Mouse (Mus musculus): Measurements from ENCODE around the gene Chdh. TPM values are rescaled to one million over a fixed set of nuclear protein-coding genes. Genes with fewer than 3 reads are reported as not detected.

The Chdh gene
- polyA plus RNA-seq, 1 experiment from 2014 or later = 2.5 TPM

GRCm38 (mm10) chr14:30045704-30046220 is 36.9 kb downstream of the Chdh start:
- H3K27ac ChIP-seq (ENCODE audit: low read length) = no peak overlapping the region
- H3K9me3 ChIP-seq (ENCODE audit: low read length) = no peaks in the 10 kb centered on the region
- no peak overlapping the region for H3K9ac ChIP-seq (replicated peaks; ENCODE audit: low read length)
- peaks cover 7% of the 10 kb centered on the region for H3K4me1 ChIP-seq (ENCODE audit: insufficient read depth, low read length)
- no peaks in the 10 kb centered on the region for H3K36me3 ChIP-seq (ENCODE audit: insufficient read depth, low read length)
- WGBS = 76% methylated on average over 8 of the region's 8 CpGs
- no peak overlapping the region for H3K4me2 ChIP-seq (replicated peaks; ENCODE audit: low read depth, low read length)
- no peaks in the 10 kb centered on the region for H3K27me3 ChIP-seq (ENCODE audit: insufficient read depth, low read length)
- ATAC-seq (ENCODE audit: low FRiP score, low TSS enrichment) = no peak
- H3K4me3 ChIP-seq (ENCODE audit: low read length) = no peak overlapping the region

GRCm38 (mm10) chr14:30046976-30047375 is 38.2 kb downstream of the Chdh start:
- H3K27ac ChIP-seq (ENCODE audit: low read length) = no peak overlapping the region
- peaks cover 7% of the 10 kb centered on the region for H3K4me1 ChIP-seq (ENCODE audit: insufficient read depth, low read length)
- H3K36me3 ChIP-seq (ENCODE audit: insufficient read depth, low read length) = no peaks in the 10 kb centered on the region
- H3K4me3 ChIP-seq (ENCODE audit: low read length) = no peak overlapping the region
- 73% methylated on average over 4 of the region's 4 CpGs for WGBS
- H3K27me3 ChIP-seq (ENCODE audit: insufficient read depth, low read length) = no peaks in the 10 kb centered on the region
- ATAC-seq (ENCODE audit: low FRiP score, low TSS enrichment) = 0 out of 2 replicates have a peak, but pooled peaks have one; percentile 36
- no peak overlapping the region for H3K9ac ChIP-seq (replicated peaks; ENCODE audit: low read length)
- no peaks in the 10 kb centered on the region for H3K9me3 ChIP-seq (ENCODE audit: low read length)
- no peak overlapping the region for H3K4me2 ChIP-seq (replicated peaks; ENCODE audit: low read depth, low read length)

GRCm38 (mm10) chr14:30048049-30048448 is 39.2 kb downstream of the Chdh start:
- H3K36me3 ChIP-seq (ENCODE audit: insufficient read depth, low read length) = no peaks in the 10 kb centered on the region
- H3K27ac ChIP-seq (ENCODE audit: low read length) = no peak overlapping the region
- H3K4me3 ChIP-seq (ENCODE audit: low read length) = no peak overlapping the region
- H3K4me2 ChIP-seq (replicated peaks; ENCODE audit: low read depth, low read length) = no peak overlapping the region
- H3K4me1 ChIP-seq (ENCODE audit: insufficient read depth, low read length) = peaks cover 7% of the 10 kb centered on the region
- no peak for ATAC-seq (ENCODE audit: low FRiP score, low TSS enrichment)
- 79% methylated on average over 3 of the region's 3 CpGs for WGBS
- H3K9ac ChIP-seq (replicated peaks; ENCODE audit: low read length) = no peak overlapping the region
- no peaks in the 10 kb centered on the region for H3K27me3 ChIP-seq (ENCODE audit: insufficient read depth, low read length)
- no peaks in the 10 kb centered on the region for H3K9me3 ChIP-seq (ENCODE audit: low read length)

GRCm38 (mm10) chr14:30050280-30050679 is 41.5 kb downstream of the Chdh start:
- Histone ChIP-seq H3K4me2 (replicated peaks; ENCODE audit: low read depth, low read length) (no peak overlapping the region), H3K9ac (replicated peaks; ENCODE audit: low read length) (no peak overlapping the region), H3K27ac (ENCODE audit: low read length) (no peak overlapping the region), H3K36me3 (ENCODE audit: insufficient read depth, low read length) (no peaks in the 10 kb centered on the region), H3K9me3 (ENCODE audit: low read length) (no peaks in the 10 kb centered on the region), H3K4me3 (ENCODE audit: low read length) (no peak overlapping the region), H3K4me1 (ENCODE audit: insufficient read depth, low read length) (peaks cover 7% of the 10 kb centered on the region), H3K27me3 (ENCODE audit: insufficient read depth, low read length) (no peaks in the 10 kb centered on the region)
- WGBS = 87% methylated on average over 8 of the region's 8 CpGs
- no peak for ATAC-seq (ENCODE audit: low FRiP score, low TSS enrichment)

- Histone ChIP-seq H3K9ac (replicated peaks; ENCODE audit: low read length) (no peak overlapping the region), H3K27ac (ENCODE audit: low read length) (no peak overlapping the region)
- WGBS = 65% methylated on average over 7 of the region's 7 CpGs
Measured at GRCm38 (mm10) chr14:30054922-30055321, 46.1 kb downstream of the Chdh start.

GRCm38 (mm10) chr14:30056031-30056766 is 47.4 kb downstream of the Chdh start:
- H3K4me3 ChIP-seq (ENCODE audit: low read length) = no peak overlapping the region
- H3K36me3 ChIP-seq (ENCODE audit: insufficient read depth, low read length) = no peaks in the 10 kb centered on the region
- H3K9me3 ChIP-seq (ENCODE audit: low read length) = no peaks in the 10 kb centered on the region
- H3K4me2 ChIP-seq (replicated peaks; ENCODE audit: low read depth, low read length) = no peak overlapping the region
- 59% methylated on average over 13 of the region's 13 CpGs for WGBS
- no peaks in the 10 kb centered on the region for H3K27me3 ChIP-seq (ENCODE audit: insufficient read depth, low read length)
- no peak overlapping the region; the same call in 1 of the 2 replicates for H3K27ac ChIP-seq (ENCODE audit: low read length)
- H3K9ac ChIP-seq (replicated peaks; ENCODE audit: low read length) = no peak overlapping the region
- H3K4me1 ChIP-seq (ENCODE audit: insufficient read depth, low read length) = peaks cover 9% of the 10 kb centered on the region
- ATAC-seq (ENCODE audit: low FRiP score, low TSS enrichment) = peak; percentile 73; the same call in 1 of the 2 replicates

More at GRCm38 (mm10) chr14:30054922-30055321, 46.1 kb downstream of the Chdh start:
- Histone ChIP-seq H3K4me3 (ENCODE audit: low read length) (no peak overlapping the region), H3K4me2 (replicated peaks; ENCODE audit: low read depth, low read length) (no peak overlapping the region), H3K27me3 (ENCODE audit: insufficient read depth, low read length) (no peaks in the 10 kb centered on the region), H3K4me1 (ENCODE audit: insufficient read depth, low read length) (peaks cover 9% of the 10 kb centered on the region), H3K9me3 (ENCODE audit: low read length) (no peaks in the 10 kb centered on the region), H3K36me3 (ENCODE audit: insufficient read depth, low read length) (no peaks in the 10 kb centered on the region)
- no peak for ATAC-seq (ENCODE audit: low FRiP score, low TSS enrichment)

GRCm38 (mm10) chr14:30064864-30065263 is 56.0 kb downstream of the Chdh start:
- Histone ChIP-seq H3K9me3 (ENCODE audit: low read length) (no peaks in the 10 kb centered on the region), H3K27ac (ENCODE audit: low read length) (no peak overlapping the region), H3K4me2 (replicated peaks; ENCODE audit: low read depth, low read length) (no peak overlapping the region), H3K36me3 (ENCODE audit: insufficient read depth, low read length) (no peaks in the 10 kb centered on the region), H3K9ac (replicated peaks; ENCODE audit: low read length) (no peak overlapping the region), H3K4me1 (ENCODE audit: insufficient read depth, low read length) (no peaks in the 10 kb centered on the region), H3K27me3 (ENCODE audit: insufficient read depth, low read length) (no peaks in the 10 kb centered on the region), H3K4me3 (ENCODE audit: low read length) (no peak overlapping the region)
- no peak for ATAC-seq (ENCODE audit: low FRiP score, low TSS enrichment)
- WGBS = 87% methylated on average over 2 of the region's 2 CpGs

- Histone ChIP-seq H3K9me3 (ENCODE audit: low read length) (no peaks in the 10 kb centered on the region), H3K4me1 (ENCODE audit: insufficient read depth, low read length) (no peaks in the 10 kb centered on the region), H3K27me3 (ENCODE audit: insufficient read depth, low read length) (no peaks in the 10 kb centered on the region), H3K4me3 (ENCODE audit: low read length) (no peak overlapping the region), H3K9ac (replicated peaks; ENCODE audit: low read length) (no peak overlapping the region), H3K4me2 (replicated peaks; ENCODE audit: low read depth, low read length) (no peak overlapping the region), H3K36me3 (ENCODE audit: insufficient read depth, low read length) (no peaks in the 10 kb centered on the region), H3K27ac (ENCODE audit: low read length) (no peak overlapping the region)
- 80% methylated on average over 3 of the region's 12 CpGs for WGBS
- ATAC-seq (ENCODE audit: low FRiP score, low TSS enrichment) = no peak
Measured at GRCm38 (mm10) chr14:30066752-30067151, 57.9 kb downstream of the Chdh start.

- no peak overlapping the region for H3K9ac ChIP-seq (replicated peaks; ENCODE audit: low read length)
- no peaks in the 10 kb centered on the region for H3K9me3 ChIP-seq (ENCODE audit: low read length)
- H3K4me3 ChIP-seq (ENCODE audit: low read length) = no peak overlapping the region
- no peaks in the 10 kb centered on the region for H3K27me3 ChIP-seq (ENCODE audit: insufficient read depth, low read length)
- no peak overlapping the region for H3K4me2 ChIP-seq (replicated peaks; ENCODE audit: low read depth, low read length)
- no peaks in the 10 kb centered on the region for H3K4me1 ChIP-seq (ENCODE audit: insufficient read depth, low read length)
- no peak overlapping the region for H3K27ac ChIP-seq (ENCODE audit: low read length)
- H3K36me3 ChIP-seq (ENCODE audit: insufficient read depth, low read length) = no peaks in the 10 kb centered on the region
- 80% methylated on average over 3 of the region's 3 CpGs for WGBS
- ATAC-seq (ENCODE audit: low FRiP score, low TSS enrichment) = no peak
Measured at GRCm38 (mm10) chr14:30068566-30068965, 59.7 kb downstream of the Chdh start.

- no peak for ATAC-seq (ENCODE audit: low FRiP score, low TSS enrichment)
- no peak overlapping the region for H3K4me2 ChIP-seq (replicated peaks; ENCODE audit: low read depth, low read length)
- WGBS = 54% methylated on average over 7 of the region's 7 CpGs
- no peaks in the 10 kb centered on the region for H3K4me1 ChIP-seq (ENCODE audit: insufficient read depth, low read length)
- no peaks in the 10 kb centered on the region for H3K9me3 ChIP-seq (ENCODE audit: low read length)
- H3K36me3 ChIP-seq (ENCODE audit: insufficient read depth, low read length) = no peaks in the 10 kb centered on the region
- no peak overlapping the region for H3K27ac ChIP-seq (ENCODE audit: low read length)
- no peak overlapping the region for H3K4me3 ChIP-seq (ENCODE audit: low read length)
- H3K27me3 ChIP-seq (ENCODE audit: insufficient read depth, low read length) = no peaks in the 10 kb centered on the region
- no peak overlapping the region for H3K9ac ChIP-seq (replicated peaks; ENCODE audit: low read length)
Measured at GRCm38 (mm10) chr14:30075268-30075887, 66.6 kb downstream of the Chdh start.
